Mouse (Mus musculus) lung, embryonic 15.5 days (tissue): Measurements from ENCODE around the gene Tada1. TPM values are rescaled to one million over a fixed set of nuclear protein-coding genes. Genes with fewer than 3 reads are reported as not detected.

Experiments used
- ATAC-seq: fragments of 200-750 bp; cut with Nextera tagmentation; 2 replicates; pipeline ENCODE4 v1.8.0; 2017; ENCODE audit warnings: moderate number of reproducible peaks, borderline replicate concordance; ENCODE audit not compliant: low FRiP score, low TSS enrichment; ENCODE audit errors: extremely low read depth
- H3K27ac ChIP-seq: fragments of 300-500 bp; sonication (generic); 2 replicates; pipeline ENCODE4 v1.5.1; 2015; ENCODE audit warnings: moderate library complexity, mild to moderate bottlenecking, inconsistent platforms
- H3K27me3 ChIP-seq: fragments of 300-500 bp; sonication (generic); 2 replicates; pipeline ENCODE4 v1.6.1; 2015; ENCODE audit warnings: inconsistent platforms
- H3K36me3 ChIP-seq: fragments of 300-500 bp; sonication (generic); 2 replicates; pipeline ENCODE4 v1.6.1; 2015; ENCODE audit warnings: inconsistent platforms
- H3K4me1 ChIP-seq: fragments of 300-500 bp; sonication (generic); 2 replicates; pipeline ENCODE4 v1.6.1; 2015; ENCODE audit warnings: inconsistent platforms
- H3K4me2 ChIP-seq: fragments of 300-500 bp; sonication (generic); 2 replicates; pipeline ENCODE4 v1.6.1; 2015; ENCODE audit warnings: inconsistent platforms, mild to moderate bottlenecking, moderate library complexity
- H3K4me3 ChIP-seq: fragments of 300-500 bp; sonication (generic); 2 replicates; pipeline ENCODE4 v1.5.1; 2015; ENCODE audit warnings: mild to moderate bottlenecking, inconsistent platforms
- H3K9ac ChIP-seq: fragments of 300-500 bp; sonication (generic); 2 replicates; pipeline ENCODE4 v1.6.1; 2015; ENCODE audit warnings: inconsistent platforms
- H3K9me3 ChIP-seq: fragments of 300-500 bp; sonication (generic); 2 replicates; pipeline ENCODE4 v1.6.1; 2016; ENCODE audit warnings: inconsistent platforms
- WGBS: fragments of 180-500 bp; shearing (Covaris S2); methylation state at CpG from one replicate; pipeline ENCODE4 v1.1.7; 2015; 5-methylcytosine and 5-hydroxymethylcytosine counted together
- polyA plus RNA-seq: library from polyadenylated mRNA; unstranded; fragments of >200 nt; fragmentation: Nextera tagmentation; extraction: Ambion mirVana; gene quantifications from 2 replicates; pipeline ENCODE4 v1.2.1, GENCODE M21; 2015

Gene Tada1
- polyA plus RNA-seq, 1 experiment from 2014 or later: 61.5 TPM

DNA sequence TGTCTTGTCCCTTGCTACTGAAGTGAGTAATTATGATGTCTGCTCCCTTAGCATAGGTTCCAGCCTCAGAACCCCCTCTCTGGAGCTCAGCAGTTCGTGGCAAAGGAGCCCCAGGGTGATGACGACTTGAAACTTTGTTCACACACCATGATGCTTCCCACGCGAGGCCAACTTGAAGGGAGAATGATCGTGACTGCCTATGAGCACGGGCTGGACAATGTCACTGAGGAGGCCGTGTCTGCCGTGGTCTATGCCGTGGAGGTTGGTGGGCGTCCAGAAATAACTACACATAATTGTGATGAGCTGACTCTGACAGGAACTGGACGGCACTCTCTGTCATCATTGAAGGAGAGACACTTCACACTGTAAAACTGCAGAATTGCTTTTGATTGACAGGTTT is 9.6 kb downstream of the Tada1 start:
- peaks cover 94% of the 10 kb centered on the region for H3K36me3 ChIP-seq
- no peak overlapping the region for H3K4me2 ChIP-seq
- no peaks in the 10 kb centered on the region for H3K9me3 ChIP-seq
- H3K27ac ChIP-seq: no peak overlapping the region
- no peaks in the 10 kb centered on the region for H3K27me3 ChIP-seq
- no peak overlapping the region for H3K4me3 ChIP-seq
- WGBS: 79% methylated on average over 11 of the region's 11 CpGs
- H3K4me1 ChIP-seq: no peaks in the 10 kb centered on the region
- H3K9ac ChIP-seq: no peak overlapping the region
- no peak for ATAC-seq

DNA sequence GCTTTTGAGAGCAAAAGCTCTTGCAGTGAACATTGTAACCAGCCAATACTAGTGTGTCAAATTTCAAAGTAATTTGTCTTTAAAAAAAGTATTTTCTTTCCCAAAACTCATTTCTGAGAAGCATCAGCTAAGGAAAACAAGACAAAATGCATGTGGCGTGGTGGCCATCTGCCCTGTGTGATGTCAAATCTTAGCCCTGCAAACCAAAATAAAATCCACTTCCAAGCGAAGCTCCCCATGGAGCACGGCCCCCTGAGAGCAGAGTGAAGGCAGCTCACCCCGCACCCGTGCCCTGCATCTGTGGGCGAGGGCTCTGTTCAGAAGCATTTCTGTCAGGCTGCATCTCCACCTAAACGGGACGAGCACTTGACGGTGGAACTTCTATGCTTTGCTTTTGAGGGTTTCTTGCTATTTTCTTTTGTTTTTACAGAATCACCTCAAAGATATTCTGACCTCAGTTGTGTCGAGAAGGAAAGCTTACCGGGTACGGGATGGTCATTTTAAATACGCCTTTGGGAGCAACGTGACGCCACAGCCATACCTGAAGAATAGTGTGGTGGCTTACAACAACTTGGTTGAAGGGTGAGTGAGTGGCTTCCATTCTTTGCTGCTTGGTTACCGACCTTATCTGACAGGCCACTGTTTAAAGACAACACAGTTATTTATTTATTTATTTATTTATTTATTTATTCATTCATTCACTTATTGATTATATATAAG is 10.7 kb downstream of the Tada1 start:
- 89% methylated on average over 16 of the region's 16 CpGs for WGBS
- ATAC-seq: no peak
- no peak overlapping the region for H3K27ac ChIP-seq
- no peak overlapping the region for H3K9ac ChIP-seq
- no peak overlapping the region for H3K4me3 ChIP-seq
- H3K27me3 ChIP-seq: no peaks in the 10 kb centered on the region
- peaks cover 93% of the 10 kb centered on the region for H3K36me3 ChIP-seq
- no peaks in the 10 kb centered on the region for H3K4me1 ChIP-seq
- no peaks in the 10 kb centered on the region for H3K9me3 ChIP-seq
- H3K4me2 ChIP-seq: no peak overlapping the region

DNA sequence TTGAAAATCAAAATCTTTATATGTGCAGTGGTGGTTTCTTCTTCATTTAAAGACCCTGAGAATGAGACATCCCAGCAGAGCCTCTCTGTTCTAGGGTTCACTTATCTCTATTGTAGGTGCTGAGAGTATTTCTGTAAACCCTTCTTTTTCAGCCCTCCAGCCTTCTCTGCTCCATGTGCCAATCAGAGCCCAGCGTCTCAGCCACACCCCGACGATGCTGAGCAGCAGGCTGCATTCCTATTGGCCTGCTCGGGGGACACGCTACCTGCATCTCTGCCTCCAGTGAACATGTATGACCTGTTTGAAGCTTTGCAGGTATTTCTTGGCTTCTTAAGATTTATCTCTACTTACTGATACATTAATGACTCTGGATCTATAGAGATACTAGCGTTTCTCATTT is 12.8 kb downstream of the Tada1 start:
- Histone ChIP-seq H3K4me2 (no peak overlapping the region), H3K27ac (no peak overlapping the region), H3K9ac (no peak overlapping the region), H3K9me3 (no peaks in the 10 kb centered on the region), H3K36me3 (peaks cover 86% of the 10 kb centered on the region), H3K4me3 (no peak overlapping the region), H3K27me3 (no peaks in the 10 kb centered on the region), H3K4me1 (no peaks in the 10 kb centered on the region)
- whole genome bisulfite sequencing: 91% methylated on average over 6 of the region's 6 CpGs
- no peak for ATAC-seq

DNA sequence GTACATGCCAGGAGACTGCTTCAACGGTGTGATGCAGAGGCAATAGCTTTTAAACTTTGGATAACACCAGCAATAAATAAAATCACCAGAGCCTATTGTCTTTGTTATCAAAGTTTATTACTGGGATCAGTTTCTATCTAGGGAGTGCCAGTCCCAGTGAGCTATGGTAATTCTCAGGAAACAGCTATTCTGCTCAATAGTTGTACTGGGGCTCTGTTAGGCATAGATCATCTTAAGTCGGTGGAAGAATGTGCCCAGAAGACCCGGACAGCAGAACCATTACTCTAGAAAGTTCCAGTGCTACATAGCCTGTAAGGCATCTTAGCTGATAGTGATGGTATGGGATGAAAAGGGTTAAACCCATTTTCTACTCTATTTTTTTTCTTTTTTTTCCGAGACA is 15.9 kb downstream of the Tada1 start:
- H3K4me1 ChIP-seq: no peaks in the 10 kb centered on the region
- WGBS: 56% methylated on average over 4 of the region's 4 CpGs
- no peaks in the 10 kb centered on the region for H3K9me3 ChIP-seq
- no peak overlapping the region for H3K4me3 ChIP-seq
- no peaks in the 10 kb centered on the region for H3K27me3 ChIP-seq
- ATAC-seq: no peak
- peaks cover 85% of the 10 kb centered on the region for H3K36me3 ChIP-seq
- no peak overlapping the region for H3K4me2 ChIP-seq
- no peak overlapping the region for H3K27ac ChIP-seq
- H3K9ac ChIP-seq: no peak overlapping the region

DNA sequence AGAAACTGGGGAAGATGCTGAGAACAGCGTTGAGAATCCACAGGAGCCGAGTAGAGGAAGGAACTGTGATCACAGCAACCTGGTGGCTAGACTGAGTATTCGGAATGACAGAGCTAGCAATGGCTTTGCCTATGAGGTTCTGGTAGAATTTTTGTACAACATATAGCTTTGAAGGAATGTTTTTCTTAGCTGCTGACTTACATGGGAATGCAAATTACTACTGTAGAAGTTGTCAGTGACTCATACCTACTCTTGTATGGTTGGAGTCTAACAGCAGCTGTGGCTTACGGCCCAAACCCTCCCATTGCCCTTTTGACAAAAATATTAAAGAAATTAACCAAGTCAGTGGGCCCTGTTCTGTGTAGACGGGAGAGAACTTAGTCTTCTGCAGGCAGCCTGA is 16.8 kb downstream of the Tada1 start:
- no peak overlapping the region for H3K27ac ChIP-seq
- ATAC-seq: no peak
- H3K9me3 ChIP-seq: no peaks in the 10 kb centered on the region
- H3K36me3 ChIP-seq: peaks cover 84% of the 10 kb centered on the region
- H3K4me1 ChIP-seq: no peaks in the 10 kb centered on the region
- no peaks in the 10 kb centered on the region for H3K27me3 ChIP-seq
- 87% methylated on average over 5 of the region's 5 CpGs for WGBS
- H3K9ac ChIP-seq: no peak overlapping the region
- no peak overlapping the region for H3K4me2 ChIP-seq
- no peak overlapping the region for H3K4me3 ChIP-seq

DNA sequence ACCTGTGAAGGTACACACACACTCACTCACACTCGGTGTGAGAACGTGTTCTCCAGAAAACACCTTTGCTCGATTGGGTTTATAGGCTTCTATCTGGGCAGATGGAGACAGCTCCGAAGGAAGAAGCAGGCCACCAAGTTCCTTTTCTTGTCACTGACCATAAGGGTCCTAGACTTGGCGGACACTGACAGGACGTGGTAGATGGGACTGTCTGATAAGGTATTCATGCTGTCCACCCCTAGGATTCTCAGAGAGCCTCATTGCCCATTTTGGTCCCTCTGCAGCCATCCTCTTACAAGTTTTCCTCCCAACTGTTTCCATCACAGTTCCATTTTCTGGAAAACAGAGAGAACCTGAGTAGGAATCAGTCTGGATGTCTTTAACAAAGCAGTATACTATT is 17.5 kb downstream of the Tada1 start:
- Histone ChIP-seq H3K27me3 (no peaks in the 10 kb centered on the region), H3K4me1 (no peaks in the 10 kb centered on the region), H3K4me3 (no peak overlapping the region), H3K9me3 (no peaks in the 10 kb centered on the region), H3K4me2 (no peak overlapping the region), H3K27ac (no peak overlapping the region), H3K9ac (no peak overlapping the region), H3K36me3 (peaks cover 77% of the 10 kb centered on the region)
- 92% methylated on average over 6 of the region's 6 CpGs for WGBS
- no peak for ATAC-seq

DNA sequence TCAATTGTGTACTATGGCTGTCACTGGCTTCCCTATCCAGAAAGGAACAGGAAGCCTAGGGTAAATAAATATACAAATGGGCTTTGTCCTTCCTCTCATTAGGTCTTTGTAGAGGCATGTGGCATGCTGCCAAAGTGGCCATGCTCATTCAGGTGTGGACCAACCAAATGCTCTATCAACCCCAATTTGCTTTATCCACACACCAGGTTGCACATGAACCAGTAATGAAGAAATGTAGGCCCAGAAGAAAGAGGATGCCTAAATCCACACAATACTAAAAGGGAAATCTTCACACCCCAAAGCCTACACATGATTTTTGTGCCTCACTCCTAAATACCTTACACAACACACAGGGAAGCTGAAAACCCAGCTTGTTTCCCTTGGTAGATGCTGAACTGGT is 22.6 kb downstream of the Tada1 start:
- Histone ChIP-seq H3K4me2 (no peak overlapping the region), H3K4me3 (no peak overlapping the region), H3K36me3 (peaks cover 48% of the 10 kb centered on the region), H3K27ac (no peak overlapping the region), H3K27me3 (no peaks in the 10 kb centered on the region), H3K9ac (no peak overlapping the region), H3K4me1 (no peaks in the 10 kb centered on the region), H3K9me3 (no peaks in the 10 kb centered on the region)
- ATAC-seq: no peak

DNA sequence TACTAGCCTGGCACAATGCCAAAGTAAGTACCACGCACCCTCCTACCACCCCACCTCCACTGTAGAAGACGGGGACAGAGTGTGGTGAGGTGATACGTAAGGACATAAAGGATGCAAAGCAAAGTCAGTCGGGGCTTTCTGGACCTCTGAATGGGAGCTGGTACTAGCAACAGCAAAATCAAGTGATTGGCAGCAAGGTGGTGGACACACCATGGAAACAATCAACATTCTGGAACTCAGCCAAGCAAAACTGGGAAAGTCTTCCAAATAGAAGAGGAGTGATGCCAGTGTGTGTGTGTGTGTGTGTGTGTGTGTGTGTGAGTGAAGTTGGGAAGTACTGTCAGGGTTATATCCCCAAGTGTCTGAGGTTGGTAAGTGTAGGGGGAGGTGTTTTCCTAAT is 23.1 kb downstream of the Tada1 start:
- Histone ChIP-seq H3K9me3 (no peaks in the 10 kb centered on the region), H3K4me1 (no peaks in the 10 kb centered on the region), H3K4me2 (no peak overlapping the region), H3K36me3 (peaks cover 48% of the 10 kb centered on the region), H3K27ac (no peak overlapping the region), H3K4me3 (no peak overlapping the region), H3K9ac (no peak overlapping the region), H3K27me3 (no peaks in the 10 kb centered on the region)
- WGBS: 74% methylated on average over 4 of the region's 4 CpGs
- no peak for ATAC-seq

DNA sequence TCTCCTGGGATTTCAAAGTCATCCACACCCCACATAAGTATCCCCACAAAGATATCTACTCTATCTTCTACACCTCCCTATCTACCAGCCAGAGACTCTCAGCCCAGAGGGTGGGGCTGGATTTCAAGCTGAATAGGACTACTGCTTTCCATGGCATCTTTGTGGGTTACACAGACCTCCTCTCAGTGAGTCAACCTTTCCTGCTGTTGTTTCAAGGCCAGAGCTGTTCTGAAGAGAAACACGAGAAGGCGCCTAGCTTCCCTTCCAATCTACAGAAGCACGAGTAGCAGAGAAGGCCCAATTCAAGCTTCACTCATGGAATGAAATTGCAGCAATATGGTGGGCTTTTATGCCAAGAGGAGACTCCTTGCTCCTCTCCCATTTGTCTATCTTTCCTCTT is 24.9 kb downstream of the Tada1 start:
- Histone ChIP-seq H3K9me3 (no peaks in the 10 kb centered on the region), H3K4me1 (peaks cover 10% of the 10 kb centered on the region), H3K36me3 (peaks cover 36% of the 10 kb centered on the region), H3K9ac (no peak overlapping the region), H3K27me3 (no peaks in the 10 kb centered on the region), H3K4me2 (no peak overlapping the region), H3K4me3 (no peak overlapping the region), H3K27ac (no peak overlapping the region)
- WGBS: 93% methylated on average over 3 of the region's 3 CpGs
- no peak for ATAC-seq

DNA sequence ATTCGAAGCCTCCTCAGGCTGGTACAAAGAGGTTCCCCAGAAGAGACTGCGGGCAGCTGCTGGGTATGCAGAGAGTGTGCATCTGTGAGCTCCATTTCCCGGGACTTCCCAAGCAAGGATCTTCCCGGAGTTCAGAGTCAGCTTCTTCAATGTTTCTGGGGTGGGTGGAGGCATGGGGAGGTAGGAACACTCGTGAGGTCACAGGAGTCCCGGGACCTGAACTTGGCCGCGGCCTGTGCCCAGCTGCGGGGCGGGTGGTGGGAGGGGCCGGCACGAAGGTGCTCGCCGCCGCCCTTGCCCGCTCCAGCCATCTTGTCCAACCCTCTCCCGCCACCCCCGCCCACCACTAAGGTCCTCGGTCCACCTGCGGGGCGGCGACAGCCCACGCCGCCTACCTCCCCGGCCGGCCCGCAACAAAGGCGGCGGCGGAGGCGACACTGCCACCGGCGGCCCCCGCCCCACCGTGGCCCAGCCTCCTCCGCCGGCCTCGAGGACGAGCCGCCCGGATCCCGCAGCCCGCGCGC is 30.3 kb downstream of the Tada1 start:
- 2% methylated on average over 32 of the region's 45 CpGs for WGBS
- H3K27me3 ChIP-seq: no peaks in the 10 kb centered on the region
- ATAC-seq: peak; percentile 84

DNA sequence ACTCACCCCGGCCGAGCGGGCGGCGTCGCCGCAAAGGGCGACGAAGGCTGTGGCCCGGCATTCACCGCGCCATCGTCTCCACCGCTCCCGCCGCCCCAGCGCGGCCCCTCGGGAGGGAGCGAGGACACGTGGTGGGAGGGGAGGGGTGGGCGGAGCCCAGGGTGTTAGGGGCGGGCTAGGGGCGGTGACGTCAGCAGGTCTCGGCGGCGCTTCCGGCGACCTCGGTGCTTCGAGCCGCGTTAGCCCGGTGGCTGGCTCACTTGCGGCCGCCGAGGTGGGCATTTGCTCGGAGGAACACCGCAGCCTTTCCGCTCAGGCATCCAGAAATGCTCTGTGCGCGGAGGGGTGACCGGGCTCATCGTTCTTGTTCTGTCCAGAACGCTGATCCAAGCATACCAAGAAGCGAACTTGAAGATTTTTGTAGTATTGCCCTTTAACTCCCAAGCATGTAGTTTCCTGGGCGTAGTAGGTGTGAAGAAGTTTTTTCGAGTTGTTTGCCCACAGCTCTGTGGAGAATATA is 30.9 kb downstream of the Tada1 start, which contains the start of gene Pogk:
Gene Pogk, minus strand, starts transcription at position 163 of the 520 bp plus-strand sequence.
- Histone ChIP-seq H3K4me2 (peak within 1 kb of the TSS; percentile 97), H3K4me1 (peaks cover 15% of the 10 kb centered on the region), H3K36me3 (peaks cover 18% of the 10 kb centered on the region; the same call in 1 of the 2 replicates), H3K9ac (peak within 1 kb of the TSS; percentile 73), H3K9me3 (no peaks in the 10 kb centered on the region), H3K27me3 (no peaks in the 10 kb centered on the region), H3K4me3 (peak within 1 kb of the TSS; percentile 80), H3K27ac (peak within 1 kb of the TSS; percentile 67)
- ATAC-seq: peak; percentile 94
- WGBS: 3% methylated on average over 39 of the region's 49 CpGs

More for the DNA sequence above, 30.3 kb downstream of the Tada1 start:
- peak overlapping the region; percentile 97 for H3K4me2 ChIP-seq
- H3K36me3 ChIP-seq: peaks cover 21% of the 10 kb centered on the region; the same call in 1 of the 2 replicates
- peak overlapping the region; percentile 80 for H3K4me3 ChIP-seq
- H3K4me1 ChIP-seq: peaks cover 15% of the 10 kb centered on the region
- H3K9me3 ChIP-seq: no peaks in the 10 kb centered on the region
- H3K9ac ChIP-seq: peak overlapping the region; percentile 73
- peak overlapping the region; percentile 67 for H3K27ac ChIP-seq

DNA sequence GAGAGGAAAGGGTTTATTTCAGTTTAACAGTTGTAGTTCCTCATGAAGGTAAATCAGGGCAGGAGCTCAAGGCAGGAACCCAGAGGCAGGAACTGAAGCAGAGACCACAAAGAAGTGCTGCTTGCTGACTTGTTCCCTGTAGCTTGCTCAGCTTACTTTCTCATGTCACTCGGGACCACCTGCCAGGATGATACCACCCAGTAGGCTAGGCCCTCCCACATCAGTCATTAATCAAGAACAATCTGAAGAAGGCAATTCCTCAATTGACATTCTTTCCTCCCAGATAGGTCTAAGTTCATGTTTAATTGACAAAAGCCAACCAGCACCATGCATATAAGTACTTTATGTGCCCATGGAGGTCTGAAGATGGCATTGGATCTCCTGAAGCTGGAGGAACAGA is 32.6 kb downstream of the Tada1 start:
- Histone ChIP-seq H3K9ac (no peak overlapping the region), H3K4me3 (no peak overlapping the region), H3K4me2 (no peak overlapping the region), H3K4me1 (peaks cover 15% of the 10 kb centered on the region), H3K27ac (no peak overlapping the region), H3K9me3 (no peaks in the 10 kb centered on the region), H3K36me3 (peaks cover 11% of the 10 kb centered on the region; the same call in 1 of the 2 replicates), H3K27me3 (no peaks in the 10 kb centered on the region)
- ATAC-seq: no peak
- WGBS: 92% methylated on average over 1 of the region's 1 CpGs
